Mouse (Mus musculus) CD4-positive, CD25-positive, alpha-beta regulatory T cell, adult 2 months (primary cell): ENCODE measurements around the gene Tmem38b.
A peak's percentile ranks its signal among the peaks of the same experiment; 100 is the strongest.
"Not testable (repeated sequence)": the region's sequence is repeated elsewhere in the genome, so short reads cannot be mapped to it uniquely, and the experiment has no call there.

Experiments
- DNase-seq: peaks from one replicate; pipeline ENCODE4 v3.0.0-alpha.2; 2012; ENCODE audit warnings: low read depth, low spot score

The Tmem38b gene

DNA sequence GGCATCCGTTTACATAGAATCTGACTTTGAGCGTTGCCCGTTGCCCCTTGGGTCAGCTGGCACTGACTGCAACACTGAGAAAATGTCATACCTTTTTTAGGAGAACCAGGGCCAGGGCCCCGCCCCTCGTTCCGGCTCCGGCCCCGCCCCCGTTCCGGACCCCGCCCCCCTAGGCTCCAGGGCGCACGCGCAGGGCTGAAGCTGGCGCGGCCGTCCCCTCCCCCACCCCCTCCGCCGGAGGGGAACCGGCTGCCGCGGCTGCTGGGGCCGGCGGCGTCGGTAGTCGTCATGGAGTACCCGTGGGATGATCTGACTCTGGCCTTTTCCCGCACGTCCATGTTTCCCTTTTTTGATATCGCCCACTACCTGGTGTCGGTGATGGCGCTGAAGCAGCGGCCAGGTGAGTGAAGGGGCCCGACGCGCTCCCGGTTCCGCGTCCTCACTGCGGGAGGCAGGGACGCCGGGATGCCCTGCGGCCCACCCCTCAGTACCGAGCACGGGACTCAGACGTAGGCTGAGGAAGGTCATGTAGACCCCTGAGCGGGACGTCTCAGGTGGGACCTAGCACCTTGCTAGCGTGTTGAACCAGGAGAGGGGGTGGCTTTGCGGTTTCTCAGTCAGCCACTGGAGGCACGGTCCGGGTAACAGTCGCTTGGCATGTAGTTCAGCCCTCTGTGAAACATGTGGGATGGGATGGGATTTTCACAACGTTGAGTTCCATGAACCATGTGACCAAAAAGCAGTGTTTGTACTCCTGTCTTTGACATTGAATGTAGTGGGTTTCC lies at the start of gene Tmem38b:
Tmem38b (plus strand) TSS at position 225 of the 785 bp plus-strand sequence.
- DNase-seq = peak; percentile 89

DNA sequence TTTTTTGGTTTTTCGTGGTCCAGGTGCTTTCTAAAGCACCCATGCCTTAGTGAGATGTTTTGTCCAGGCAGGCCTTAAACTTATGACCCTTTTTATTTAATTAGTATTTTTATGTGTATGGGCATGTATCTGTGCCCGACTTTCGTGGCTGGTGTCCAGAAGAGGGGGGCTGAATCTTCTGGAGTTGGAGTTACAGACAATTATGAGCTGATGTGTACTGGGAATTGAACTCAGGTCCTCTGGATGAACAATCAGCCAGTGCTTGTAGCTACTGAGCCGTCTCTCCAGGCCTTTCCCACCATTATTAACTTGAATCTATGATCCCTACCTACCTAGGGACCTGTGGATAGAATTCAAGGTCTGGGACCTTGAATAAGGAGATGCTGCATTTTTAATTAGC lies 44.4 kb upstream of the Tmem38b start:
- DNase-seq = no peak

DNA sequence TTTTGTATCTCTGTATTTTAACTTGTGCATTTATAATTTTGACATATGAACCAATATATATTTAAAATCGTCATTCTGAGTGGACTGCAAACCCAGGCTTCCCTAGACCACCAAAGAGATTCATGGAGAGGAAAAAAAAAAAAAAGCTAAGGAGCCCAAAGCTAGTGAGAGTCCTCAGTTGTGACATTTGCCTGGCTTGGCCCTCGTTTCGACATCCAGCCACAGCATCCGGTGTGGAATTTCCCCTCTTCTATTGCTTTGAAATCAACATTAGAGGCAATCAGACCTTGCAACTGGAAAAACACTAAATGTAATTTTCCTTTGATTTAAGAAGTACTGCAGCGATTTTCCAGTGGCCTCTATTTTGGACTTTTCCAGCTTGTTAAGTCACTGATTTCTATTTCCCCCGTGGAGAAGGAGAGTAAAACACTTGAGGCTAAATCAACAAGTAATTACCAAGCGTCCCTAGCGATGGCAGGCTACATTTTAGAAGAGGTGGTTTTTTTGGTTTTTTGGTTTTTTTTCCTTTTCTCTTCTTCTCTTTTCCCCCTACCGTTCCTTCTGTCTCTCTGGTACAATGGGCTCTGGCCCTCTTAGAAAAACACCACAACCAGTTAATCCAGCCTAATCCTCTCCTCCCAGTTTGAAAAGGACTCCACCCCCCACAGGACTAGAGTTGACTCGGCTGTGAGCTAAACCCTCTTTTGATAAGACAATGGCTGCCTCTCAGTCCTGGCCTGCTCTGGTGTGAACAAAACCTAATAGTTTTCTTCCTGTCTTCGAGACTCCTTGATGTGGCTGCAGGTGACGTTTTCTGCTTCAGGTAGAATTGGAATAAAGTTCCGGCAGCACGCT lies 43.4 kb upstream of the Tmem38b start:
- DNase-seq = peak; percentile 48

DNA sequence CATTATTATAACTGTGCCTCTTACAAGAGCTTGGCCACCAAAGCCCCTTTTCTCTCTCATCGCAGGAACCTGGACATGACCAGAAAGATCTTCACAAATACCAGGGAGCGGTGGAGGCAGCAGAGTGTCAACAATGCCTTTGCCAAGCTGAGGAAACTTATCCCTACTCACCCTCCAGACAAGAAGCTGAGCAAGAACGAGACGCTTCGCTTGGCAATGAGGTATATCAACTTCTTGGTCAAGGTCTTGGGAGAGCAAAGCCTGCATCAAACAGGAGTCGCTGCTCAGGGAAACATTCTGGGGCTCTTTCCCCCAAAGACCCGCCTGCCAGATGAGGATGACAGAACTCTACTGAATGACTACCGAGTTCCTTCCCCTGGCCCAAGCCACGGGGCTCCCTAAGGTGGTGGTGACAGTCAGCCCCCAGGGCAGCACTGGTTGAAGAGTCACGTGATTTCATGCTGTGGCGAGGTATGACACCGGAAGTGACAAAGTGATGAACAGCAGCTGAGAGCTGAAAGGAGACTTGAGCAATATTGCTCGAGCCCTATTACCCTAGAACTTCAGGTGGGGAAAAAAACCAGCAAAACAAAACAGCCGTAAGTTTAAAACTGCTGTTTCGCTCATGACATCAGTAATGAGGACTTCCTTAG lies 40.0 kb upstream of the Tmem38b start:
- peak; percentile 33 for DNase-seq

DNA sequence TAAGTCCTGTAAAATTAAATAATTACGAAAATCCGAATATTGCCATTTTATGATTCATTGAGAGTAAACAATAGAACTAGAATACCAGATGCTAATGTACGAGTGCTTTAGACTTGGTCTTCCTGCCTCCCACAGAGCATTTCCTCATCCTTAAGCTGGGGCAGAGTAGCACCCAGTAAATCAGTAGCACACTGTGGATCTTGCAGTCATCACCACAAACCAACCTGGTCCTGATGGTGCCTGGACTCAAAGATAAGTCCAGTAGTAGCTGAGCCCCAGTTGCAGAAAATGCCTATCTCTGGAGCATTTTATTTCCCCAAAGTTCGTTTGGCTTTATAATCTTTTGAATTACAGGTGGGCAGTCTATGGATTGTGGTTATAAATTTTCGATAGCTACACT lies 39.0 kb upstream of the Tmem38b start:
- no peak for DNase-seq

DNA sequence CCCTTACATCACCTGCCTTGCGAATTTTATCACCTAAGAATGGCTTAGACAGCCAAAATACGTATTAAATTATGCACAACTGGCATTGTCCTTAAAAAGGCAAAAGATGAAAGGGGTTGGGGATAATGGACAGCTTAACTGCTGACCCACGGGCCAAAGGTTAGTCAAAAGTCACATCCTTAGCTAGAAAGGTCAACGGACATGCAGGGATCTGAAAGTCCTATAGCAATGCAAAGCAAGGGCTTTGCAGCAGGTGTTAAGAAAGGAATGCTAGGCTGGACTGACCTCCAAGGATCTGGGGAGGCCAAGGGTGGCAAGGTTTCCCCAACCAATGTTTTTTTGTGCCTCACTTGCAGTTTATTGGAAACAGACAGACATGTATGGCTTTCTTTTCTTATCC lies 36.5 kb upstream of the Tmem38b start:
- no peak for DNase-seq

DNA sequence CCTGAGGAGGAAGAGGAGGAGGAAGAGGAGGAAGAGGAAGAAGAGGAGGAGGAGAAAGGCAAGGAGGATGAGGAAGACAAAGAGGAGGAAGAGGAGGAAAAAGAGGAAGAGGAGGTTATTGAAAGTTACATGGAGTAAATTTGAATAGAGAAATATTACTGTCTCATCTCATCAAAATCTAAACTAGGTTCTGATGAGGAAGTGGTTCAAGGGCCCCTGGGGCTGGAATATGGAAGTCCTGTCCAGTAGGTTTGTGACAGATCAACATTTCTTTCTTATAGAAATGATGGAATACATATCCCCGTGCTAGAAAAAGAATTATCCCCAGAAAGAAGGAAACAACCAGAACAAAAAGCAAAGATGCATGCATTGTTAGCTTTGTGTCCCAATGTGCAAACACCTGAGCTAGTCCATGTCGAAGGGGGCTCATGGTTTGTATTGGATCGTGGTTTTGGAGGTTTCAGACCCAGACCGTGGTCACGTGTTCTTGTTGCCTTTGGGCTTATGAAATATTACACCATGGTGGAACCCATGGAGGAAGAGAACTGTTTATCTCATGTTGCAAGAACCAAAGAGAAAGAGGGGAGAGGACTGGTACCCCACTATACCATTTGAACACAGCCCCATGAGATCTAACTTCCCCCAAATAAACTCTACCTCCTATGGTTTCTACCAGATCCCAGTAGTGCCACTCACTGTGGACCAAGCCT lies 31.4 kb upstream of the Tmem38b start:
- DNase-seq = no peak

DNA sequence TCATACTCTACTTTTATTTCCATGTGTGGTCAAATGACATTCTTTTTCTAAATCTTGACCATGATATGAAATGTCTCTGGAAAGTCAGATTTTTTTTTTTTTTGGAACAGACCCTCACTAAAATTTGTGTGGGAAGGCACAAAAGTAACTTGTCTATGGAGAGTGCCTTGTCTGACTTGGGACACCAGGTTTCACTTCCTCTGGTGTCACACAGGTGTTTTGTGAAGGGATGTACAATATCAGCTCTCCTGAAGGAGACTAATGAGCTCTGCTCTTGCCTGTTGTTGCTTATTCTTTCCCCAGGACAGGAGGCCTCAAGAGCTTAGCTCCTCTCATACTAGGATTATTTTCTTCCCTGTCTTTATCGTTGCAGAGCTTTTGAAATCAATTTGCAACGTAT lies 30.8 kb upstream of the Tmem38b start:
- DNase-seq = no peak

DNA sequence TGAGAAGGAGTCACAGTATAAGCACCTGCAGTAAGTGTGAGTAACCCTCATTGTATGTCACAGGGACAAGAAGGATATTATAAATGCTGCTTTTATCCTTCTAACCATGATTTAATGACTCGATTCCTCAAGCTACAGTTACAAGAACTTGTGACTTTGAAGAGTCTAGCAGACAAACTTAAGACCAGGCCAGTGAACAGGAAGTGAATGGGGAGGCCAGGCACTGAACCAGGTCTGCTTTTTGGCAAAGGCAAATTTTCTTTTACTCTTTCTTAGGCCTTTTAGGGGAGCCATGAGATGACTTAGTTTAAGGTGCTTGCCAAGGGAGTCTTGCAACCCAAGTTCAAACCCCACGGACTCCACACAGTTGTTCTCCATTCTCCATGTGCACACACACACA lies 30.1 kb upstream of the Tmem38b start:
- DNase-seq = no peak

DNA sequence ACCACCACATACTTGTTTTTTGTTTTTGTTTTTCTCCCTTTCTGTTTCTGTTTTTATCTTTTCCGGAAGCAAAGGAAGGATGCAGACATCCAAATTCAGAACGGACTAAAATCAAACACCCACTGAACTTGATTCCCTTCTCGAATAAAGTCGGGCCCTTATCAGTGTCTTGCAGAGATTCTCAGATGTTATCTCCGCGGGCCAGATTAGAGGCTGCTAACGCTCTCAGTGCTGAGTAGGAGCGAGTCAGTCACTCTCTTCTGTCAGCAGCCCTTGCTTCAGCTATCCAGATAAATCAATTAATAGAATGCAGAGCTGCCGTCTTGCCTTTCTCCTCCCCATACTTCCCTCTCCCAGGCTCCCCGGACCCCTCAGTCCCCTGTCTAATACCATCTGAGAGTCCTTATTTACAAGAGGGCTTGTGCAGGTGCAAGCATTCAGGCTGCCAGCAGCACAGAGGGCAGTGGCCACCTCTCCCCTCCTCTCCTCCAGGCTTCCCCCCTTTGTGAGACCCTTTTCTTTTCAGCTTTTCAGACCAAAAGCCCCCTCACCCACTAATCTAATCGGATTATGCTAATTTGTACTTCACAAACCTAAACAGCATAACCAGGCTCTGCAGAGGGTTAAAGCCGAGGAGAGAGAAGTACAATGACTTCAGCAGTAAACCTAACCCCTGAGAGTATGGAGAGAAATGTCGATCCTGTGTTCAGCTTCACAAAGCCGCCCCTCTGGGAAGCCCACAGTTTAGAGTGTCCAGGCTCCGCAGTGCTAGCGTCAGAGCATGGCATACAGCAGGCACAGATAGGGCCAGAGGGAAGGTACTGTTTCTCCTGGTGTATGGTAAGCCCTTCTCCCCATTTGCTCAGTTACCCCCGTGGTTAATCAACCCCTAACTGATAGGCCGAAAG lies 28.7 kb upstream of the Tmem38b start:
- DNase-seq = no peak

DNA sequence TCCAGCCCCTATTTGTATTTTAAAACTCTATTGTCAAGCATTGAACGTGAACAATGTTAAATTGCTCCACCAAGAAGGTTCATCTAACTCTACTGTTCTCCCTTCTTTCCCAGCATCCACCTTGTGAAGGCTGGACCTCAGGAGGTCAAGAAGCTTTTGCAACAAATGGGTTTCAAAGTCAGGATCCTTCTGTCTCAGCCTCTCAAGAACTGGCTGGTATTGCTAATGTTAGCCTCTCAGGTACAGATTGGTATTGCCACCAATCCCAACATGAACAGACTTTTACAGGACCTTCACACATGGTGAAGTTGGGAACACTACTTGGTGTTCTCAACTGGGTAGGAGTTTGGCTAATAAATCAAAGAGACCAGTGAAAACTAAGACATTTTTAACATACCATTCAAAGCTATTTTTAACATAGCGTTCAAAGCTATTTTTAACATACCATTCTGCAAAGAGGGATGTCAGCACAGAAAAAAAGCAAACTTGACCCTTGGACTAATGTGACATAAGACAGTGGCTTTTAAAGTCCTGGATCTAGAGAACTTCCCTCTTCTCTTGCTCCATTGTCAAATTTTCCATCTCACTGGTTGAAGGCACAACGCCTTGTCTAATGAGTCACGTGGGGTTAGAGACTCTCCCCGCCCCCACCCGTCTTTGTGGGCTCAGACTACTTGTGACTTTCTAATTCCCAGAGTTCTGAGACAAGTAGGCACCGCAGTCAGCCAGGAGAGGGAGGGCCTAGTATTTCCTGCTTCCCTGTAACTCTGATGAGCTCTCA lies 26.8 kb upstream of the Tmem38b start:
- no peak for DNase-seq

DNA sequence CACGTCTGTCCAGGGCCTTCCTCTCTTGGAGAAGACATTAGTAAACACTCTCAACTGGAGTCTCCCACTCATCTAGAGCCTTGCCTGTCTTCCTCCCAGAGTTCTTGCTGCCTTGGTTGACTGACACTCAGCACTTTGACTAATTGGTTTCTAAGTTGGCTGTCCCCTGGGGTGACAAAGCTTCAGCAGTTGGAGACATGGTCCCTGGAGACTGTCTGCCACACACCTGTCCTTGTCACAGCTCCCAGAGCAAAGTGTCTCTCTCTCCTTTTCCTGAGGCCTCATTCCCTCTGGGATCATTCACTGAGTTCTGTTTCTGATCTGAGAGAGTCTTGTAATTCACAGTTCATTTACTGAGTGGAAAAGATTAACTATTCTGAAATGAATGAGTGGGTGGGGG lies 26.1 kb upstream of the Tmem38b start:
- DNase-seq = no peak

DNA sequence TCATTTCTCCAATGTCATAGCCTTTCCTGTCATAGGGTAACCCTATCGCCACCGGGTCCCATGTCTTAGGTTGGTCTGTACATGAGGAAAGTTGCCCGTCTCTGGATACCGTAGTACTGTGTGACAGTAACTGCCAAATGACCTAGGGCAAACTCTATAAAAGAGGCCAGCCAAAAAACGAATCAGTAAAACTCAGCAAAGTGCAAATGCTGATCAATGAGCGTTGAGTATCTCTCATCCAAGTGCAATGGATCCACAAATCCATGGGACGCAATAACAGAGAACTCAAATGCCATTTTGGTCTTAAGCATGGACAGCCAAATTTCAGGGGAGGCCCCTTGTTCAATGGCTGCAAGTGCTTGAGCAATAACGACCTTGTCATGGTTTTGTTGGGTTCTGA lies 22.2 kb upstream of the Tmem38b start:
- not testable (repeated sequence) for DNase-seq

DNA sequence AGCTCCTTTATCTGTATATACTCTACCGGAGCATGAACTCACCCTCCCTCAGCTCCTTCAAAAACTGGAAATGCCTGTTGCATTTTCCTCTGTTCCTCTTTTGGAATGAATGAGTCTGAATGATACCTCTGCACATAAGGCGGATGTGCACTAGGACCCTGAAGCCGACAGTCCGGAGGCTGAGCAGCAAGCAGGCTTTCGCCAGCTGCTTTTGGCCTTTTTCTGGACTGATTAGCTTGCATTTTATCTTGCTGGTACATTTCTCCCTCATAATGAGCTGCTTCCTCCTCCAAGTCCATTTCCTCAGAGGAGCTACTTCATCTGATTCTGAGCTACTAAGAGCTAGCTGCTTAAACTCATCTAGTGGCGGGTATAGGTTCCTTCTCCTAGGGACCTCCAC lies 19.4 kb upstream of the Tmem38b start:
- DNase-seq = not testable (repeated sequence)

DNA sequence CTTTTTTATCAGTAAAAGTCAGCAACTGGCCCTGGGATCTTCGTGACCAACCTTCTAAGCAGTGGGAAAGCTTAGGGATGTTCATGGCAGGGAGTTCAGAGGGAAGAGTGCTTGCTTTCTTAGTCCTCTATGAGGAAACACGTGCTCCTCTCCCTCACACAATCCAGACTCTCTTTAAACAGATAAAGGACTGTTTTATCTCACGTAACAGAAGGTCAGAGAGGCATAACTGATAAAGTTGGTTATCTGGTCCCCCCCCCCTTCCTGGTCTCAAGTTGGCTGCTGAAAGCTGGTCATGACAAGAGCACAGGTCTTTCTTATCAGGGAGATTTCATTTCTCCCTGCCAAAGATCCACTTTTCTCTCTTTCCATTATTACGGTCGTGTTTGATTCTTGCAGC lies 7.5 kb upstream of the Tmem38b start:
- no peak for DNase-seq

DNA sequence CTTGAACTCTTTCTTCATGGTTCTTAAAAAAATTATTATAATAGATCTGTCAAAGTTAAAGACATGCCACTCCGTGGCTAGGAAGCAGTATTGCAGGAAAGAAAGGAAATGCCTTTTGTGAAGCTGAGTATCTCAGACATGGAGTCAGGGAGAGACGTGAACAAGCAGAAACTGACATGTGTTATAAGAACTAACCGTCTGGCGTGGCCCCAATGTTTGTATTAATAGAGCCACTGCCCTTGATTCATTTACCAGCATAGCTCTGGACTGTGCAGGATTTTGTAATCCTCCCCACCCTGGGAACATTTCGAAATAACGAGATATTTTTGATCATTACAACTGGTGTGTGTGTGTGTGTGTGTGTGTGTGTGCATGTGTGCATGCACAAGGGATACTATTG lies 2.1 kb upstream of the Tmem38b start:
- DNase-seq = no peak

DNA sequence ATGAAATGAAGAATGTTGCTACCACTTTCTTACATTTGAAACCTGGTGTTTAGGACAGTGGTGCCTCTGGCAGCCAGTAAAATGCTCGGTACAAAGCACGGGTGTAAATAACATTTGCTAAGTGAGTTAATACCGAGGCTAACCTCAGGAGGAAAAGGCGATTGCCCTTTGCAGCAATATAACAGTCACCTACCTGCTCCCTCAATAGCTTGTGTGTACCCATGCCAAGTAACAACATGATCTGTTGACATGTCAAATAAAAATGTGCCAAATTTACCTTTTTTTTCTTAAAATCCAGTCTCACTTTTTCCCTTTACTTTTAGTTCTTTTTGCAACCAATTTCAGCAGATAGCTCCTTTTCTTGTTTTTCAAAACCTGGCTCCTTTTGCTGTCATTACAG lies 1.0 kb upstream of the Tmem38b start:
- no peak for DNase-seq

DNA sequence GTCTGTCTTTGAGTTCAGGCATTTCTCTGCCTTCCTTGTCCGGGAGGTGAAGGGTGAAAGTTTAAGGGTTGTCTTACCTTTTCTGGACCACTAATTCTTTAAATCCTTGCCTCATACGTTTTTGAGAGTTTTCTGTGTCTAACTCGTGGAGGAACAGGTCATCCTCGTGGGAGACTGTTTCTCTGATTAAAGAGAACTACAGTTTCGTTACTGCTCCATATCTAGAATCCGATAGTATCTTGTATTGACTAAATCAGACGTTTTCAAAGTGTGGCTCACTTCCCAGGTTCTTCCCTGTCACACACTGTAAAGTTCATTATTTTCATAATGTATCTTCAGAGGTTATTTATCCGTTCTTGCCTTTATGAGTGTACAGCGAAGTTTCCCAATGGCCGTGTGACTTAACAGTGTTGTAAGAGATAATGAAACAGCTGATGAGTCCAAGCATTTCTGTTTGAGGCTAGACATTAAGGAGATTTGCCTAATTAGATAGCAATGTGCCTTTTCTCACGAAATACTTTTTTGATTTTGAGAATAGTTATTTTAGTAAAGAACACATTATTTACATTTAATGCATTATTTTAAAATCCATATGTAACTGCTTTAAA lies 900 bp downstream of the Tmem38b start:
- peak; percentile 13 for DNase-seq

DNA sequence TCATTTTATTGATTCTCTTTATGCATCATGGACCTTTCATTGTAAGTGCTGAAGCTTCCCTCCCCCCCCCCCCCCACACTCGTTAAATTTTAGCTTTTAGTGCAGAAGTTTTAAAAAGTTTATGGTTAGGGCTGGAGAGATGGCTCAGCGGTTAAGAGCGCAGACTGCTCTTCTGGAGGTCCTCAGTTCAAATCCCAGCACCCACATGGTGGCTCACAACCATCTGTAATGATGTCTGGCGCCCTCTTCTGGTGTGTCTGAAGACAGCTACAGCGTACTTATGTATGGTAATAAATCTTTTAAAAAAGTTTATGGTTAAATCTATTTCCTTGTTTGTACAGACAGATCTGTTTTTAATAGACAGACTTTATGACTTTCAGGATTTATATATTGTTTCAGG lies 2.0 kb downstream of the Tmem38b start:
- DNase-seq = peak; percentile 12

DNA sequence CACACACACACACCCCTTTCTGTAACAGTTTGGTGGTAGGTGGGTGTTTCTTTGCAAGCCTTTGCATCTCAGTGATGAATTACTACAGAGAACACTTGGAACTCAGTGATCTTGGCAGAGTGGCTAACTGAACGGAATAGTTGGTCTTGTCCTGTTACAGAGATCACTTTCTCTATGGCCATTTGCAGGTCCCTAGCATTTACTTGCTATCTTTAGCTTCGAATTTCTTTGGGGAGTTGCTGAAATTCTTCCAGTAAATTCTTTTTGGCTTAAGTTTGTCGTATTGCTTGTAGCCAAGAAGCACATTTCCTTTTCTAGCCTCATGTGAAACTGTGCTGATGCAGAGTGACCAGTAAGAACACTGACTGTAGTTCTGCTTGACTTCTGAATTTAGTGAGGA lies 3.1 kb downstream of the Tmem38b start:
- DNase-seq = no peak
